Mouse (Mus musculus) testis, adult 2 months (tissue): ENCODE measurements around the gene Cars2.

Experiments
- CTCF ChIP-seq: fragments of 200-500 bp; IDR thresholded peaks from 2 replicates; pipeline ENCODE4 v1.5.1; 2012; ENCODE audit warnings: low read depth, mild to moderate bottlenecking, inconsistent platforms, low read length, moderate library complexity; ENCODE audit not compliant: control insufficient read depth, insufficient read depth, insufficient replicate concordance
- POLR2A ChIP-seq: fragments of 200-500 bp; IDR thresholded peaks from 2 replicates; pipeline ENCODE4 v1.6.1; 2012; ENCODE audit warnings: low read depth, mild to moderate bottlenecking, inconsistent platforms, low read length, moderate library complexity; ENCODE audit not compliant: control insufficient read depth

DNA sequence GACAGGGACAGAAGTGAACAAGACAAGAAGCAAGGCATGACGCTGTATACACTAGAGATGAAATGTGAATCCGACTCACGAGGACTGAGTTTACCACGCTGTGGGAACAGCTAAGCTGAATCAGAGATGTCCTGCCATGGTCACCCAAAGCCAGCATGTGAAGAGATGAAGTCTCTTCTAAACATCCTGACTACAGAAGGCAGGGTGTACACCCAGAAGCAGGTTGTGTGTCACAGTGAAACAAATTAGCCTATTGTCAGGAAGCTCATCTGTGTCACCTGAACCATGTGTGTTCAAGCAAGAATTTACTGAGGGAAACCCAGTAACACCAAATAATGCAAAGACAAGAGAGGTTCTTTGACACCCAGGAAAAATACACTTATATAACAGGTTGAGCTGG lies 85.0 kb downstream of the Cars2 start:
- TF ChIP-seq CTCF (no peak), POLR2A (no peak)
